Mouse (Mus musculus) myocyte (in vitro differentiated cells): Measurements from ENCODE around the gene H2-DMb1. TPM values are rescaled to one million over a fixed set of nuclear protein-coding genes. Genes with fewer than 3 reads are reported as not detected.
A peak's percentile ranks its signal among the peaks of the same experiment; 100 is the strongest.

Experiments used
- H3K27me3 ChIP-seq: one replicate; pipeline ENCODE4 v1.6.1; 2011; ENCODE audit not compliant: control insufficient read depth, insufficient read depth, insufficient read length
- H3K36me3 ChIP-seq: one replicate; pipeline ENCODE4 v1.6.1; 2011; ENCODE audit not compliant: control insufficient read depth, insufficient read depth
- H3K4me2 ChIP-seq: one replicate; pipeline ENCODE4 v1.6.1; 2011; ENCODE audit warnings: low read depth, control low read depth
- H3K4me3 ChIP-seq: one replicate; pipeline ENCODE4 v1.5.1; 2011; ENCODE audit warnings: mild to moderate bottlenecking, control low read depth, moderate library complexity
- H3K79me2 ChIP-seq: one replicate; pipeline ENCODE4 v1.6.1; 2011; ENCODE audit not compliant: control insufficient read depth, insufficient read depth
- H3ac ChIP-seq: one replicate; pipeline ENCODE4 v1.6.1; 2011; ENCODE audit not compliant: control insufficient read depth, insufficient read length
- CEBPB ChIP-seq: IDR thresholded peaks from 2 replicates; pipeline ENCODE4 v1.6.1; 2011; ENCODE audit warnings: mild to moderate bottlenecking, moderate library complexity; ENCODE audit not compliant: poor library complexity, insufficient read depth, severe bottlenecking
- E2F4 ChIP-seq: IDR thresholded peaks from one replicate; pipeline ENCODE4 v1.6.1; 2011; ENCODE audit warnings: mild to moderate bottlenecking, control low read depth, moderate library complexity; ENCODE audit not compliant: insufficient read depth
- MAX ChIP-seq: IDR thresholded peaks from one replicate; pipeline ENCODE4 v1.6.1; 2011; ENCODE audit warnings: low read depth, mild to moderate bottlenecking, control low read depth
- MYOD1 ChIP-seq, 3 experiments: IDR thresholded peaks; one replicate each; pipeline ENCODE4 v1.6.1; 2011; ENCODE audit warnings: control low read depth in 2 of 3, low read depth in 2 of 3, mild to moderate bottlenecking in 2 of 3, moderate library complexity in 1 of 3; ENCODE audit not compliant: insufficient read length in 2 of 3, control insufficient read depth in 1 of 3
- MYOG ChIP-seq, 3 experiments: IDR thresholded peaks; one replicate each; pipeline ENCODE4 v1.6.1; 2011; ENCODE audit warnings: control low read depth in 2 of 3, low read depth in 2 of 3, mild to moderate bottlenecking in 2 of 3; ENCODE audit not compliant: insufficient read length in 2 of 3, control insufficient read depth in 1 of 3, insufficient read depth in 1 of 3
- POLR2A ChIP-seq: IDR thresholded peaks from one replicate; pipeline ENCODE4 v1.6.1; 2011; ENCODE audit warnings: low read depth, mild to moderate bottlenecking, control low read depth, moderate library complexity; ENCODE audit not compliant: insufficient read length
- POLR2AphosphoS2 ChIP-seq: IDR thresholded peaks from one replicate; pipeline ENCODE4 v1.6.1; 2011; ENCODE audit warnings: low read depth, control low read depth; ENCODE audit not compliant: insufficient read length
- REST ChIP-seq: IDR thresholded peaks from one replicate; pipeline ENCODE4 v1.6.1; 2011; ENCODE audit warnings: mild to moderate bottlenecking, control low read depth, moderate library complexity; ENCODE audit not compliant: insufficient read depth, insufficient read length
- SRF ChIP-seq: IDR thresholded peaks from one replicate; pipeline ENCODE4 v1.6.1; 2011; ENCODE audit warnings: low read depth; ENCODE audit not compliant: control insufficient read depth, insufficient read length
- TCF12 ChIP-seq: IDR thresholded peaks from one replicate; pipeline ENCODE4 v1.6.1; 2011; ENCODE audit warnings: mild to moderate bottlenecking, control low read depth; ENCODE audit not compliant: poor library complexity, insufficient read depth, severe bottlenecking
- TCF3 ChIP-seq: IDR thresholded peaks from one replicate; pipeline ENCODE4 v1.6.1; 2011; ENCODE audit warnings: low read depth, control low read depth; ENCODE audit not compliant: insufficient read length
- USF1 ChIP-seq: IDR thresholded peaks from one replicate; pipeline ENCODE4 v1.6.1; 2011; ENCODE audit warnings: low read depth, mild to moderate bottlenecking, control low read depth, moderate library complexity
- polyA plus RNA-seq: library from polyadenylated mRNA; unstranded; fragments of >200 nt; fragmentation: generic; extraction: Trizol; gene quantifications from one replicate; pipeline ENCODE4 v1.2.1, GENCODE M21; 2012; ENCODE audit warnings: missing spikeins

Gene H2-DMb1
- polyA plus RNA-seq, 1 experiment = not detected

- Histone ChIP-seq H3K36me3 (no peaks in the 10 kb centered on the region), H3K79me2 (no peaks in the 10 kb centered on the region), H3K4me3 (no peak overlapping the region), H3K27me3 (peaks cover 15% of the 10 kb centered on the region), H3K4me2 (no peak overlapping the region), H3ac (no peak overlapping the region)
- TF ChIP-seq POLR2A (no peak), TCF3 (no peak)
Measured at GRCm38 (mm10) chr17:34179019-34179418, 26.1 kb downstream of the H2-DMb1 start.

GRCm38 (mm10) chr17:34179913-34180859 lies 27.3 kb downstream of the H2-DMb1 start:
- H3K4me3 ChIP-seq = no peak overlapping the region
- no peak overlapping the region for H3K4me2 ChIP-seq
- H3K79me2 ChIP-seq = no peaks in the 10 kb centered on the region
- peaks cover 23% of the 10 kb centered on the region for H3K27me3 ChIP-seq
- no peaks in the 10 kb centered on the region for H3K36me3 ChIP-seq
- no peak overlapping the region for H3ac ChIP-seq
- TF ChIP-seq MYOD1 (IDR thresholded peaks at IDR 0.05; ENCODE audit: control insufficient read depth in 1 of 3, insufficient read length in 2 of 3, low read depth in 2 of 3) (no peak), TCF3 (no peak), USF1 (no peak), TCF12 (no peak), POLR2A (no peak), POLR2AphosphoS2 (no peak), MAX (no peak), CEBPB (no peak)

- Histone ChIP-seq H3K27me3 (peaks cover 40% of the 10 kb centered on the region), H3K79me2 (no peaks in the 10 kb centered on the region), H3K36me3 (no peaks in the 10 kb centered on the region), H3K4me3 (no peak overlapping the region), H3ac (no peak overlapping the region), H3K4me2 (no peak overlapping the region)
- TF ChIP-seq POLR2A = no peak
- TF ChIP-seq MYOG (IDR thresholded peaks at IDR 0.05; ENCODE audit: control insufficient read depth in 1 of 3, insufficient read depth in 1 of 3, insufficient read length in 2 of 3, low read depth in 2 of 3) = no peak
- no peak for TF ChIP-seq SRF
- TF ChIP-seq MAX = no peak
- no peak for TF ChIP-seq E2F4
- TF ChIP-seq TCF3 = no peak
- TF ChIP-seq CEBPB = no peak
- no peak for TF ChIP-seq POLR2AphosphoS2
- TF ChIP-seq MYOD1 (IDR thresholded peaks at IDR 0.05; ENCODE audit: control insufficient read depth in 1 of 3, insufficient read length in 2 of 3, low read depth in 2 of 3) = no peak
- no peak for TF ChIP-seq REST
- TF ChIP-seq TCF12 = no peak
- TF ChIP-seq USF1 = no peak
Measured at GRCm38 (mm10) chr17:34183564-34184219, 30.8 kb downstream of the H2-DMb1 start.

- no peak overlapping the region for H3K4me2 ChIP-seq
- H3K4me3 ChIP-seq = no peak overlapping the region
- no peak overlapping the region for H3ac ChIP-seq
- no peak for TF ChIP-seq USF1
- no peak for TF ChIP-seq MAX
- no peak for TF ChIP-seq E2F4
- TF ChIP-seq POLR2A = no peak
- H3K27me3 ChIP-seq = peaks cover 58% of the 10 kb centered on the region
- H3K79me2 ChIP-seq = no peaks in the 10 kb centered on the region
- H3K36me3 ChIP-seq = no peaks in the 10 kb centered on the region
Measured at GRCm38 (mm10) chr17:34185526-34185925, 32.7 kb downstream of the H2-DMb1 start.

GRCm38 (mm10) chr17:34186885-34187260 lies 34.0 kb downstream of the H2-DMb1 start:
- TF ChIP-seq TCF12 (no peak), TCF3 (no peak), E2F4 (no peak)
- Histone ChIP-seq H3K4me3 (peak overlapping the region; percentile 35), H3K36me3 (no peaks in the 10 kb centered on the region), H3K79me2 (no peaks in the 10 kb centered on the region), H3ac (peak overlapping the region; percentile 1), H3K27me3 (peaks cover 62% of the 10 kb centered on the region), H3K4me2 (peak overlapping the region; percentile 76)
